Mouse (Mus musculus) splenic B cell, adult 2 months (primary cell): ENCODE data around the gene Cnksr2.

Source experiments
- DNase-seq: peaks from one replicate; pipeline ENCODE4 v3.0.0-alpha.2; 2011; ENCODE audit warnings: low read depth, low spot score
- H3K27me3 ChIP-seq: 2 replicates; pipeline ENCODE4 v1.6.1; 2012; ENCODE audit warnings: mild to moderate bottlenecking, low read length, moderate library complexity, mixed read lengths; ENCODE audit not compliant: control insufficient read depth, poor library complexity, insufficient read depth, severe bottlenecking
- H3K36me3 ChIP-seq: 2 replicates; pipeline ENCODE4 v1.6.1; 2012; ENCODE audit warnings: mild to moderate bottlenecking, low read length, moderate library complexity, mixed read lengths; ENCODE audit not compliant: control insufficient read depth, poor library complexity, insufficient read depth, severe bottlenecking

Gene Cnksr2

DNA sequence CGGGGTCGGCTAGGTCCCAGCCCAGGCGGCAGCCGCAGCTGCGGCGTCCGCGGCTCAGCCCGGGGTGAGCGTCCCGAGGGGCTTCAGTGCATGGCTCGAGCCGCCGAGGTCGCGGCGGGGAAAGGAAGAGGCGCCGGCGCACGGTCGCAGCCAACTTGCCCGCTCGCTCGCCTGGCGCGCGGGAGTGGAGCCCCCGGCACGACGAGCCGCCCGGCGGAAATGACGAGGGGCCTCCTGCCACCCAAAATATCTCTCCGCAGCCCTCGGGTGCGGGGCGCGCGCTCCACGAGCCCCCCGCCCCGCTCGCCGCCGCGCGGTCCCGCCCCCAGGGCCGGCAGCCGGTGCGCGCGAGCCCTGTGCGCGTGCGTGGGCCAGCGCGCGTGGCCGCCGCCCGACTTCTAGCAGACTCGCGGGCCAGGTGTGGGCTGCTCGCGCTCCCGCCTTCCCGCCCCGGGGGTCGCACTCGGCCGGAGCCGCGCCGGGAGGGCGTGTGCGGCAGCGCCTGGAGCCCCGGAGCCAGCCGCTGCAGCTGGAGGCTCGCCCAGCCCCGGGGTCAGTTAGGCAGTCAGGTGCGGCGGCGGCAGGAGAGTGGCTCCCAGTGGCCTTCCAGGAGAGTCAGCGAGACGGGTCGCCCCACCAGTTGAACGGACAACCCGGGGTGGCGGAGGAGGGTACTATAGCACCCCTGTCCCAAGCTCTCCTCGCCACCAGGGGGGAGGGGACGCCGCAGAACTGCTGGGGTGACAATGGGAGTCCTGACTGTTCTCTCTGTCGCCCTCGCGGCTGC is at the start of gene Cnksr2:
Cnksr2 (minus strand) TSS at position 238 of the 787 bp plus-strand sequence.
- H3K36me3 ChIP-seq = no peaks in the 10 kb centered on the region
- H3K27me3 ChIP-seq = no peaks in the 10 kb centered on the region
- no peak for DNase-seq

DNA sequence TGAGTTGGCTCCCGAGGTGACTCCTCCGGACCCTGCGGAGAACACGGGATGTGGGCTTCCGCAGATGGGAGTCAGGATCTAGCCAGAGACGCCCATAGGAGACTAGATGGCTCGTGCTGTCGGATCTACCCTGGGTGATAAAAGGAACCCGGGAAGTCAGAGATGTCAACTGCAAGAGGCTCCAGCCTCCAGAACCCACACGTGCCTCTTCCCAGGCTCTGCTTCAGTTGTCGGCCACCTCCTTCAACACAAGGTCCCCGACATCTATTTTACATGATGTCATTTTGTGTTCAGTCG is 698 bp upstream of the Cnksr2 start:
- Histone ChIP-seq H3K27me3 (no peaks in the 10 kb centered on the region), H3K36me3 (no peaks in the 10 kb centered on the region)
- DNase-seq = no peak

GRCm38 (mm10) chrX:158042255-158043056 is 638 bp downstream of the Cnksr2 start:
- no peak for DNase-seq
- no peaks in the 10 kb centered on the region for H3K27me3 ChIP-seq

GRCm38 (mm10) chrX:158041703-158042102 is 1.4 kb downstream of the Cnksr2 start:
- Histone ChIP-seq H3K36me3 (no peaks in the 10 kb centered on the region), H3K27me3 (no peaks in the 10 kb centered on the region)
- DNase-seq = no peak

More at GRCm38 (mm10) chrX:158042255-158043056, 638 bp downstream of the Cnksr2 start:
- H3K36me3 ChIP-seq = no peaks in the 10 kb centered on the region

DNA sequence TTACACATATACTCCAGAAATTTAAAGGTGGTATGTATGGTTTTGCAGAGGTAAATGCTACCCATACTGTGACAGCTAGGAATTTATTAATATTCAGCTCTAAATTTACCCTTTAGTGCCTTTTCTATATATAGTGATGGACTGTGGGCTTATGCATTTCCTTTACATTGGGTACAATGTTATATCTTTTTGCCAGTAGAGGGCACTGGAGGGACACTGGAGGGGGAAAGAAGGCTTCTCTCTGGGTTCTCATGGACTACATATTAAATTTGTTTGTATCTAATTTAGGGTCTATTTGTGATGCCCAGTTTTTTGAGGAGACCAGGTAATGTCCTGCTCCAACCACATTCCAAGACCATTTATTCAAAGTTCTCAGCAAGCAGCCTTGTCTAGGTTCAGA is 91.4 kb downstream of the Cnksr2 start:
- DNase-seq = no peak
- Histone ChIP-seq H3K27me3 (no peaks in the 10 kb centered on the region), H3K36me3 (no peaks in the 10 kb centered on the region)

GRCm38 (mm10) chrX:157949256-157949655 is 93.8 kb downstream of the Cnksr2 start:
- DNase-seq = no peak
- Histone ChIP-seq H3K36me3 (no peaks in the 10 kb centered on the region), H3K27me3 (no peaks in the 10 kb centered on the region)

DNA sequence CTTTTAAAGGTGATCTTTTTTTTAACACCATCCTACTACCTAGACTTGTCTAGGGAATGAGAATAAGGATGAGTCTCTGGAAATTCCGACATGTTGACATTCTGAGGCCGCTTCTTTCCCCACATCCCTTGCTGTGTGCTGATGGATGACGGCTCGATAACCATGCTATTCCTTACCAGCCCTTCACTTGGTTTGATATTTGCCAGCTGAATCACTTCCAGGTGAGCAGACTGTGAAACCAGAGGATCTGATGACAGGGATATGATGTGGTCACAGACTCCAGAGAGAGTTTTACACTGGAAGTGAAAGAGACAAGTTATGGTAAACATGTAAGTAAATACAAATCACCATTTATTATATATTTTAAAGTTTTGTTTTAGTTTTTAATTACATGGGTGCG is 98.0 kb downstream of the Cnksr2 start:
- no peaks in the 10 kb centered on the region for H3K27me3 ChIP-seq
- no peaks in the 10 kb centered on the region for H3K36me3 ChIP-seq
- DNase-seq = no peak

DNA sequence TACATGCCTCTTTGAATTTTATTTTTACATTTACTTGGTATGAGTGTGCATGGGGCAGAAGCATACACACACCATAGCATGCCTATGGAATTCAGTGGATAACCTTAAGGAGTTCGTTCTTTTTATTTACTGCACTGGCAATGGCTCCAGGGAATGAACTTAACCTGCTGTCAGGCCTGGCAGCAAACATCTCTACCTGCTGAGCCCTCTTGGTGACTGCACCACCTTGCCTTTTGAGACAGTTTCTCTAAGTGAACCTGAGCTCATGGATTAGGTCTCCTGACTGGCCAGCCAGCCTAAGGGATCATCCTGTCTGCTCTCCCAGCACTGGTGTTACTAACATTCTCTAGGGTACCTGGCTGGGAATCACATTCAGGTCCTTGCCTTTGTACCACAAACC is 106.5 kb downstream of the Cnksr2 start:
- no peaks in the 10 kb centered on the region for H3K27me3 ChIP-seq
- DNase-seq = no peak
- no peaks in the 10 kb centered on the region for H3K36me3 ChIP-seq

GRCm38 (mm10) chrX:157920093-157920492 is 123.0 kb downstream of the Cnksr2 start:
- no peaks in the 10 kb centered on the region for H3K27me3 ChIP-seq
- H3K36me3 ChIP-seq = no peaks in the 10 kb centered on the region
- DNase-seq = no peak

DNA sequence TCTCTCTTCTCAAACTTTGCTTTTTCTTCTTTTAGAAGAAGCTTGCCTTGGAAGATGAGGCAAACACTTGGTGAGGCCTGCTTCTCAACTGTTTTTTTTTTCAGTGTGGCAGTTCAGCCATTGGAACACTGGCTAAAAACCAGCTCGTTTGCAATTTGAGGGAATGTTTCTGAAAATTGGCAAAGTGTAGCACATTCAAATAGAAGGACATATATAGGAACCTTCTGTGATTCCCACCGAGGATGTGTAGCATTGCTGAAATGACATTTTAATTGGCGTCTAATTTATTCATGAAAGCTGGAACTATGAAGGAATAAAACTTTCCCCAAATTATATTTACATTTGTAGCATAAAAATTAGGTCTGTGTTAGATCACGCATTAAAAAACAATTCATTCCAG is 213.1 kb downstream of the Cnksr2 start:
- Histone ChIP-seq H3K36me3 (no peaks in the 10 kb centered on the region), H3K27me3 (no peaks in the 10 kb centered on the region)
- no peak for DNase-seq

- no peak for DNase-seq
- Histone ChIP-seq H3K36me3 (no peaks in the 10 kb centered on the region), H3K27me3 (no peaks in the 10 kb centered on the region)
These were observed 224.2 kb downstream of the Cnksr2 start for GRCm38 (mm10) chrX:157818921-157819260.

- no peak for DNase-seq
- H3K27me3 ChIP-seq = no peaks in the 10 kb centered on the region
- no peaks in the 10 kb centered on the region for H3K36me3 ChIP-seq
These were observed 224.7 kb downstream of the Cnksr2 start, which contains the start of gene Klhl34 for GRCm38 (mm10) chrX:157818207-157818920. Klhl34 (plus strand) TSS chrX:157818435.

DNA sequence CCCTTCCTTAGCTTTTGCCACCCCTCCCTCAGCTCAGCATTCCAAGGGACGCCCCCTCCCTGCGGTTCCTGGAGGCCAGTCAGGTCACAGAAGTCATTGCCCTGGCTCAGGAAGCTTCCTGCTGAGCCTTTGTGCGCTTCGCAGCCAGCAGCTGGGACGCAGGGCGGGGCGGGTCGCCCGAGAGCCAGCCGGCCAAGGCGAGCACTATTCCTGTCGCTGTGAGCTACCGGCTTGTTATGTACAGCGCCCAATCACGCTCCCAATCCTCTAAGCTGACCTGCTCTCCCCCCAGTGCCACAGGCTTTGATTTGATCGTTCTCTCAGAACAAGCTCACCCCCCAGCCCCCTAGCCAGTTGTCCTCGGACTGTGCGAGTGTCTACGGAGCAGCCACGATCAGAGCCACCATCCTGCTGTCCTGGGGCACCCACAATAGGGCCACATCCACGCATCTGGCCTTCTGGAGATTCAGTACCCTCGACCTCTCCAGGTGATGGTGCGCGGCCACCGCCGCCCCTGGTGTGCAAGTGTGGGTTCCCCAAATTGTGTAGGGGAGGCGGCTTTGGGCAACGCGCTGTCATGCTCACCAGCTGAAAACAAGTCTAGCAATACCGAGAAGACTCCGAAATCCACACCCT is 225.4 kb downstream of the Cnksr2 start:
- no peaks in the 10 kb centered on the region for H3K27me3 ChIP-seq
- H3K36me3 ChIP-seq = no peaks in the 10 kb centered on the region
- no peak for DNase-seq

- no peak for DNase-seq
- H3K27me3 ChIP-seq = no peaks in the 10 kb centered on the region
- H3K36me3 ChIP-seq = no peaks in the 10 kb centered on the region
These were observed 233.4 kb downstream of the Cnksr2 start for GRCm38 (mm10) chrX:157809721-157810120.

DNA sequence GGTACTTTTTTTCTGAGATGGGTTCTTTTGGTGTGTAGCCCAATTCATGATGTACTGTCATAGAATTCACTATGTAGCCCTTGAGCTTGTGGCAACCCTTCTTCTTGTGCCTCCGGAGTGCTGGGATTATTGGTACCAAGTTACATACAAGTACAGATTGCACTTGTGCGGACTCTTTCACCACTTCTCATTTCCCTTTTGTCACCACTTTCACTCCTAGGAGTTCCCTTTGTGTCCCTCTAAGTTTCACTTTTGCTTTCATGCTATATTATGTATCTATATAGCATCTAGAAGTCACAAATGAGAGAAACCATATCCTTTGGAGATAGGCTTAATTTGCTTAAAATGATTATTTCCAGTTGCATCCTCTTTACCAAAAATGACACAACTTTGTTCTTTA is 241.4 kb downstream of the Cnksr2 start:
- H3K36me3 ChIP-seq = no peaks in the 10 kb centered on the region
- H3K27me3 ChIP-seq = no peaks in the 10 kb centered on the region
- DNase-seq = no peak
